ENCODE assay signal across 8 mouse cellular contexts in the genomic region with DNA sequence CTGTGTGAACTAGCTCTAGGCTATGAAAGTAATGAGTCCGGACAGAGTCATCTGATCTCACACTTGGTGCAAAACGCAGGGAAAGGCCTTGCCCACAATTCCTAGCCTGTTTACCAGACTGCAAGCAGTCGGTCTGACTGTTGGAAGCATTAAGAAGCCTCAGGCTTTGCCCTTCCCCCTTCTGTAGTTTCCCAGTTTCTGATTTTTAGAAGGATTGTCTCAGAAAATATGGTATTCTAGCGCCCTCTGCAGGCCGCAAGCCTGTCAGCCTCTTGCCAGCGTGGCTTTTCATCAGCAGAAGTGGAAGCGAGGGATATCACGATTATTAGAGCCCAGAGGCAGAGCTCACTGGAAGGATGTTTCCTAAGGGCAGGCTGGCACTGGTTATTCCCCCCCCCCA.
DNase-seq lines count a peak whose midpoint lies in the region; ATAC-seq and TF ChIP-seq lines count a peak whose summit lies in the region.

No protein-coding gene starts in this region.

- H3K27ac ChIP-seq in gastrocnemius, adult 2 months: peak overlapping the region; percentile 69

- peak; percentile 98 for DNase-seq in adipocyte (ENCODE audit: low spot score)
- DNase-seq in gastrocnemius, adult 2 months: peak; percentile 88
- peak; percentile 98 for DNase-seq in hindlimb bud, embryonic 11.5 days (ENCODE audit: extremely low spot score, low read depth, low spot score)
- peak; percentile 82 to 85 for DNase-seq in left cerebral cortex, adult 18-20 months (ENCODE audit: low spot score in 2 of 2)
- peak; percentile 76 for DNase-seq in right cerebral cortex, postnatal 25 days
- DNase-seq in yolk sac, embryonic 10.5 days (ENCODE audit: low spot score): peak; percentile 73

- H3K4me3 ChIP-seq in gastrocnemius, adult 2 months: peak overlapping the region; percentile 36

- peak; percentile 55 for ATAC-seq in common myeloid progenitor, adult 5-6 weeks (replicated peaks; ENCODE audit: low read depth, poor library complexity, severe bottlenecking)
- ATAC-seq in megakaryocyte-erythroid progenitor cell, adult 5-6 weeks (replicated peaks; ENCODE audit: low FRiP score, low TSS enrichment, poor library complexity, severe bottlenecking): peak; percentile 62; the same call in 1 of the 2 replicates

- intact Hi-C loops in gastrocnemius, adult 2 months (cut with DNase I): loop anchor here (1.0 to 5.0 kb wide), 3 partner anchors 126 to 581 kb away; a partner anchor contains a TSS

- TF ChIP-seq CTCF in gastrocnemius, adult 2 months (IDR thresholded peaks at IDR 0.05): peak; percentile 97; the same call in 1 of the 2 replicates

Comparison
In these comparisons a context has a peak if more than half of its experiments do, and no peak if none do; other contexts are left out.
1. Peak in every context shown above with its lines: DNase-seq, ATAC-seq, H3K4me3 ChIP-seq and H3K27ac ChIP-seq.